Mouse (Mus musculus) G1E (cell line): ENCODE results near the gene Icmt.

Source experiments
- CTCF ChIP-seq: IDR thresholded peaks from 2 replicates; pipeline ENCODE4 v1.5.1; 2012; ENCODE audit warnings: low read depth, low read length, inconsistent platforms, mixed read lengths
- GATA1 ChIP-seq: IDR thresholded peaks from 2 replicates; pipeline ENCODE4 v1.6.1; 2012; ENCODE audit warnings: borderline replicate concordance, low read length, inconsistent platforms, mixed read lengths
- GATA2 ChIP-seq: IDR thresholded peaks from 2 replicates; pipeline ENCODE4 v1.6.1; 2012; ENCODE audit warnings: low read depth, low read length, inconsistent platforms, borderline replicate concordance
- POLR2AphosphoS5 ChIP-seq: IDR thresholded peaks from 2 replicates; pipeline ENCODE4 v1.6.1; 2012; ENCODE audit warnings: low read depth, low read length, inconsistent platforms; ENCODE audit not compliant: insufficient replicate concordance
- TAL1 ChIP-seq: conservative IDR thresholded peaks from 2 replicates; pipeline ENCODE4 v1.6.1; 2012; ENCODE audit warnings: low read depth, low read length, inconsistent platforms, mixed read lengths

GRCm38 (mm10) chr4:152250615-152251014, 46.4 kb upstream of the Icmt start:
- TF ChIP-seq CTCF (no peak), GATA1 (no peak), TAL1 (no peak), POLR2AphosphoS5 (no peak), GATA2 (no peak)
